Mouse (Mus musculus) CD8-positive naive resting alpha-beta T cell, adult 2 months (primary cell): ENCODE measurements around the gene Ccr10.
A peak's percentile ranks its signal among the peaks of the same experiment; 100 is the strongest.
"Not testable (repeated sequence)": the region's sequence is repeated elsewhere in the genome, so short reads cannot be mapped to it uniquely, and the experiment has no call there.

Experiments
- DNase-seq, 2 experiments: peaks; one replicate each; pipeline ENCODE4 v3.0.0; 2022; ENCODE audit warnings: low read depth in 2 of 2, low spot score in 2 of 2

Gene Ccr10

DNA sequence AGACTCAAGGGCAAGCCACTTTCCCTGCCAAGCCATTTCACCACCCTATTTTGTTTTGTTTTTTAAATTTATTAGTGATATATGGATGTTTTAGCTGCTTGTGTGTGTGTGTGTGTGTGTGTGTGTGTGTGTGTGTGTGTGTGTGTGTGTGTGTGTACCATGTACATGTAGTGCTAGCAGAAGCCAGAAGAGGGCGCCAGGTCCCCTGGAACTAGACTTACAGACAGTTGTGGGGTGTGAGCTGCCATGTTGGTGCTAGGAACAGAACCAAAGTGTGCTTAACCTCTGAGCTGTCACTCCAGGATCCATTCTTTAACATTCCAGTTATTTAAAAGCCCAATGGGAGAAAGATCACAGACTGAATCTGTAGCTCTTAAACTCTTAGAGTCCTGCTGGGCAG is 48.2 kb downstream of the Ccr10 start:
- peak in 1 of 2 experiments; percentile 37 for DNase-seq

GRCm38 (mm10) chr11:101125008-101125407 is 50.2 kb downstream of the Ccr10 start:
- not testable (repeated sequence) for DNase-seq

DNA sequence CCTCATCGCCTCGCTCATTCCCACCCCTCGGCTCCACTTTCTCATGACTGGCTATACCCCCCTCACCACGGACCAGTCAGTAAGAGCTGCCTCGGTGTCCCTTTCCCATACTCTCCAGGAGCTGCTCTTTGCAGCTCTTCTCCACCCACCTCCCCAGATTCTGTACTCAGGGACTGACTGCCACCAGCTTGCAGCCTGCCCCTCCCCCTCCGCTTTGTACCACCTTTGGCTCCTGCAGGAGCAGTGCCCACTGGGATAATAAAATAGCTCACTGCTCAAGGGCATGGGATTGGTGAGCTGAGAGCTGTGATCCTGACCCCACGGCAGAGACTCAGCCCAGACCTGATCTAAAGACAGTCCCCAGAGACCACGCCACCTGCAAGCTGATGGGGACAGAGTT is 50.7 kb downstream of the Ccr10 start:
- not testable (repeated sequence) for DNase-seq
